Mouse (Mus musculus) c-Kit-positive CD71-positive TER-119-negative erythroid progenitor cells, embryonic 14.5 days (primary cell): Measurements from ENCODE around the gene 5730522E02Rik.
A peak's percentile ranks its signal among the peaks of the same experiment; 100 is the strongest.
"Not testable (repeated sequence)": the region's sequence is repeated elsewhere in the genome, so short reads cannot be mapped to it uniquely, and the experiment has no call there.

ENCODE experiments used
- DNase-seq: peaks from one replicate; pipeline ENCODE4 v3.0.0-alpha.2; 2013; ENCODE audit warnings: low read depth

The 5730522E02Rik gene

GRCm38 (mm10) chr11:26210582-26211180, at the start of gene 5730522E02Rik:
5730522E02Rik (minus strand) TSS chr11:26210763.
- DNase-seq, result no peak

DNA sequence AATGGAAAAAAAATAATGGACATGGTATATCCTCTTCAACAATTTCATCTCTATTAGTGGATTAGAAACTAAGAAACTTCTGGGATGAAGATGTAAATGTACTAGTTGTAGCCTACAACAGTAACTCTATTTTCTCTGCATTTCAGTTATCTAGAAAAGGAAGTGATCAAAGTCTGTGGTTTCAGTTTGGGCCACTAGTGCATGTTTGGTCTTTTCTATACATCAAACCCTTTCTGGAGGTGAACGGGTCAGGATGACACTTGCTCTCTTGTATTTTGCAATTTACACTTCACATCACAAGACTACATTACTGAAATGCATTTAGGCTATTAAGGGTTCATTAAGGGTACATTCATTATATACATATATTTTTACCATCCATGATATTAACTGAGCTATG, 26.0 kb upstream of the 5730522E02Rik start:
- no peak for DNase-seq

DNA sequence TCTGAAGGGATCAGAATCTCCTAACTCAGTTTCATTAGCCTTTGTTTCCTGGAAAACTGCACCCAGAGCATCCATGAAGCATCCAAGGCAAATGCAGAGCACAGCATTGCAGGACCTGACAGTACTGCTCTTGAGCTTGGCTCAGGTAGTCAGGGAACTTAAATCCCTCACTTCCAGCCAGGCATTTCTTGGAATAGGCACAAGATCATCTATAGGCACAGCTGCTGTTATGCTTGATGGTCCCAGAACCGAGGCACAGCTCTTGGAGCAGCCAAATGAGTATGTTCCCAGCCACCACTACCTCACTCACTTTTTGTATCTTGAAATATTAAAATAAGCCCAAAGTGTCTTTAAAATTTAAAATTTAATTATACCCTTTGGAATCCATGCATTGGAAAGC, 19.3 kb upstream of the 5730522E02Rik start:
- DNase-seq, result no peak

DNA sequence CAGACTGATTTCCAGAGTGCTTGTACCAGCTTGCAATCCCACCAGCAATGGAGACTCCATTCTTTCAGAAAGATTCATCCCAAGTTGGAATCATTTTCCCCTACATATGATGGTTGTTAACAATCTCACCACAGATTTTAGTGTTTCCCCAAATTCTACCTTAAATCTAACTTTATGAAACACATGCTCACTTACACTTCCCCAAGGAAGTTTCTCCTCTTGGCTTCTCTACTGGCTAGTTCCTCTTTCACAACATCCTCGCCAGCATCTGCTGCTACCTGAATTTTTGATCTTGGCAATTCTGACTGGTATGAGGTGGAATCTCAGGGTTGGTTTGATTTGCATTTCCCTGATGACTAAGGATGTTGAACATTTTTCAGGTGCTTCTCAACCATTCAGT, 3.1 kb upstream of the 5730522E02Rik start:
- not testable (repeated sequence) for DNase-seq

DNA sequence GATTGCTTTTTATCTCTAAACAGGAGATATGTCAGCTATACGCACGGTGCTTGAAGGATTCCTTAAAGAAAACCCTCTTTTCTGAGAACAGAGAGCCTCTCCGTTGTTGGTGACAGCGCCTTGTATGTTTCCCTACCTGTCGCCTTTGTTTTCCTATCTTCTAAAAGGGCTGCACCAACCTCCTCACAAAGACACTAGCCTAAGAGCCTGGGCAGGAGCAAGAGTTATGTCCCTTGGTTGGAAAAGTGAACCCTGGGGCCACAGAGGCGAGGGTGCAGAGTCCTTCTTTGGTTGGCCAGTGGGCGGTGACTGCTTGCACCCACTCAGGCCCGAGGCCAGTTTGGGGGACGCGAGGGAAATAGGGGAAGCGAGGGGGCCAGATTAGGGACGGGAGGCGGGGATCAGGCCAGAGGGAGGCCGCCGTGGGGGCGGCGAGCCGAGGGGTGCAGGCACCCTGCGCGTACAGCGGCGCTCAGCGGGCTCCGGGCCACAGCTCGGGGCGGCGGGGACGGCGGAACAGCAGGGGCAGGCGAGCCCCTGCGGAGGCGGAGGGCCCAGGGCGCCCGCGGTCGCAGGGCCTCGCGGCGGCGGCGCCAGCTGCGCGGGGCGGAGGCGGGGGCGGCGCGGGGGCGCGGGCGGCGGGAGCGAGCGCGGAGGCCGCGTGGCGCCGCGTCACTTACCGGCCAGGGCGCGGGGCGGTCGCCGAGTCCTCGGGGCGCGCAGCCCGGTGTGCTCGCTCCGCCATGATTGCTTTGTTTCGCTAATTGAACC, 567 bp downstream of the 5730522E02Rik start:
- peak; percentile 8 for DNase-seq

- DNase-seq, result no peak
These were observed 7.1 kb downstream of the 5730522E02Rik start for GRCm38 (mm10) chr11:26203466-26203865.

DNA sequence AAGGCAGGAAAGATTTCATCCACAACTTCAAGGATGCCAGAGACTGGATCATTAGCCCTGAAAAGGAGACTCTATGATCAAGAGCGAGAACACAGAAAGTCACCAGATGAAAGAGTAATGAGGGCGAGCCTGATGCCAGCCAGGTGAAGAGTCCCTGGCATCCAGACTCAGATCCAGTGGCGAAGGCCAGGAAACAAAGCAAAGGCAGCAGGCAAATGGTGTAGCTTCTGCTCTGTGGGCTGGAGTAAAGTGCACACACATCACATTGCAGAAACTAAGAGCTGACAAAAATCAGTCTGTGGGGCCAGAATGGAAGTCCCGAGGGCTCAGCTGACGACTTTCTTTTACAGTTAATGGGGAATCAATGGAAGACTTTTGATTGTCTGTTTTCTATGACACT, 7.7 kb downstream of the 5730522E02Rik start:
- no peak for DNase-seq

DNA sequence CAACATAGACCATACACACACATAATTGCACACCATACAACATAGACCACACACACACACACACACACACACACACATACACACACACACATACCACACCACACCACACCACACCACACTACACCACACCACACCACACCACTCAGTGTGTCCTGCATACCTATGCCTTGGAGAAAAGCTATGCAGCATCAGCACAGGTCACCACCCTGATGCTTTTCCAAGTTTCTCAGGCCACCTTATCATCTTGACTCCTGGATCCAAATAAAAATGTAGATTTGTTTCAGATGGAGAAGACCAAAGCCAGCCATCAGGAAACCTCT, 8.8 kb downstream of the 5730522E02Rik start:
- DNase-seq, result no peak

DNA sequence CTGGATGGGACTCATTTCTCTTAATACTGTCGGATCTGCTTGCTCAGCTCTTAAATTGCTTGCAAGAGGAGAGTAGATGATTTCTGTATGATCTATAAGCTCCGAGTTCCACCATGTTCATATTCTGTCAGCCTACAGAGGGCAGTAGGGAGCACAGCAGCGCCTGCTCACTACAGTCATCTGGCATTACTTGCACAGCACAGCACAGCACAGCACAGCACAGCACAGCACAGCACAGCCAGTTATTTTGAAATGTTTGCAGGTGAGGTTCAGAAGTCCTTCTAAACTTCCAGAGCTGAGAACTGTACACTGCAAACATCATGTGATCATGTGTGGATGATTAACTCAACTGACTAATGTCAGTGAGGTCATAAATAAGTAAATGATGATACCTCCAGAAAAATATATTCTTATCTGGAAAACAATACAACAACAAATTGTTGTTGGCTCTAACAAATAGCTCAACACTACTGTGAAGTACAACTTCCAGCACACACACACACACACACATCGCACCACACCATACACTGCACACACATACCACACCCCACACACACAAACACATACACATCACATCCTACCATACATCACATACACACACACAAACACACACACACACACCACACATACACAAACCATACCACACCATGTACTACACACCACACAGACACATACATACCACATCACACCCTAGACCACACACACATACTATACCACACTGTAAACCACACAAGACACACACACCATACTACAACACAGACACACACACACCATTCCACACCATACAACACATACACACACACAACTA, 9.4 kb downstream of the 5730522E02Rik start:
- DNase-seq, result peak; percentile 22

GRCm38 (mm10) chr11:26195468-26195867, 15.1 kb downstream of the 5730522E02Rik start:
- DNase-seq, result no peak

DNA sequence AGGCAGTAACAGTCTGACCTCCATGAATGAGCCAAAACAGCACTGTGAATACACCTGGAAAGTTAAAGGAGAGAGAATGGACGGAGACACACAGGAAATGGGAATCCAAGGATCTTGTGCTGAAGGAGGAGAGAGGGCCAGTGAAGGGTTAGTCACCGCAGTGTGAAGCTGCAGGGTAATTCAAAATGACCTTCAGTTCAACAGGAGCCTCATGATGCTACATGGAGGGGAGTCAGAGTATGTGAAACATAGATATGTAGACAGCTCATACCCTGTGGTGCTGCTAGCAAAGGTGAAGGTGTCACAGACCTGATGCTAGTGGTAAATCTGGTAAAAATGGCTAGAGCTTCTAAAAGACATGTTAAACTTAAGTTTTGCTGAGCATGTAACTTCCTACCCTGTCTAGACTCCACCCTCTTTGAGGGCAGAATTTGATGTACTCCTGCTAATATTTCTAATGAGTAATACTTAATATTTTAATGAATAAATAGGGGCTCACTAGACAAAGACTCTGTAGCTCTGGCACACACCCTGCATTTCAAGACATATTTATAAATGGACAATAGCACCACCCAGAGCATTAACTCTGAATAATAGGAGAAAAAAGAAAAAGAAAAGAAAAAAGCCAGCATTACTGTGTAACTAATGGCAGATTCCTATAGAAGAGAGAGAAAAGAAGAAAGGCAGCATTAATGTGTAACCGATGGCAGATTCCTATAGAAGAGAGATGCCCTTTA, 23.2 kb downstream of the 5730522E02Rik start:
- no peak for DNase-seq

- no peak for DNase-seq
These were observed 40.0 kb downstream of the 5730522E02Rik start for GRCm38 (mm10) chr11:26170572-26170971.

DNA sequence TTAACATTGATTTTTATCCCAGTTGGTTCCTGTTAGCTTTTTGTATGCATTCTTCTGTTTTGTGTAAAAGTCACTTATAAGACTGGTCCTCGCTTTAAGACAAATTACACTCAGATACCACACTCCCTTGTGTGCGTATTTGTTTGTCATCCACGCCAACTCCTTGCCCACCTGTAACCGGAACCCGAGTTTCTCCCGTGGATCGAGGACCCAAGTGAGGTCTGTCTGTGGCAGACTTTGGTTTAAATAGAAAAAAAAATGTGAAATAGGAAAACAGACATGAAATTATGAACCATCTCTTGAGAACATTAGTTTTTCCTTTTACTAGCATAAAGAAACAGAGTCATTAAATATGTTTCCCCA, 43.0 kb downstream of the 5730522E02Rik start:
- DNase-seq, result no peak

DNA sequence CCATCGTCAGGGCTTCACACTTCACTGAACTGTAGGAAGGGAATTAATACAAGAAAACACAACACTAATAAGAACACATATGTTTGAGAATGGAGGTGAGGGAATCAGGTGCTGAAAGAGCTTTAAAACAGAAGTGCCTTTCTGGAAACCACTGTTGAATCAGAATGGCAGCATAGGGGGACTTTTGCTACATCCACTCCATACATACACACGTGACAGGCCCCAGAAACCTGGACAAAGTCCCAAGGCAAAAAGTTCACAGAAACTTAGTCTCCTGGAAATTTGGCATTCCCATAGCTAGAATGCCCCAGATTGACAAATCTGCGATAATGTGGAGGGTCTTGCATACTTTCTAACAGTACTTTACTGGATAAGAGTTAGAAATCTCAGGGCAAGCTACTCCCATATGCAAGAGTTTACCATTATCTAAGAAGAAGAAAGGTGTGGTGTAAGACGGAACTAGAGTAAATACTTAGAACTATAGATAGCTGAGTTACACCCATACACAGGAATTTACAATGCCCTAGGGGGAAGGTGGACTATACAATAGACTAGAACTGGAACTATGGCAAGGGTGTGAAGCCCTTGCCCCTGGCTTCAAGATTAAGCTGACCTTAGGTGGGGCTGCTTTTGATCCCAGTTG, 43.5 kb downstream of the 5730522E02Rik start:
- no peak for DNase-seq

- DNase-seq, result no peak
These were observed 45.8 kb downstream of the 5730522E02Rik start for GRCm38 (mm10) chr11:26164651-26165259.

GRCm38 (mm10) chr11:26161354-26161753, 49.2 kb downstream of the 5730522E02Rik start:
- no peak for DNase-seq

DNA sequence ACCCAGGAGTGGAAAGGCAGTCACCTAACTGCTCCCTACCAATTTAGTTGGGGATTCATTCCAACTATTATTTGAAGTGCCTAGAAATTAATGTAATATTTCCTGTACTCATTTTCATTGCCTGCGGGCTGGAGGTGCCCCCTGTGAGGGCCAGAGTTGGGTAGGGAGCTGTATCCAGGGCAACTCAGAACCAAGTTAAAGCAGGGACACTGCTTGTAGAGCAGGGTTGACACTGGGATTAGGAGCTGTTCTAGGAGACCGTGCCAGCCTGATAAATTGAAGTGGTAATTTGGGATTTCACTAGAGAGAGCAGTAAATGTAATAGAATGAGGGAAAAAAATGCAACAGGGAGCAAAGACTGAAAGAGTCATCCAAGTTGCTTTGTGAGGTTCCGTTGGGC, 51.5 kb downstream of the 5730522E02Rik start:
- DNase-seq, result no peak

DNA sequence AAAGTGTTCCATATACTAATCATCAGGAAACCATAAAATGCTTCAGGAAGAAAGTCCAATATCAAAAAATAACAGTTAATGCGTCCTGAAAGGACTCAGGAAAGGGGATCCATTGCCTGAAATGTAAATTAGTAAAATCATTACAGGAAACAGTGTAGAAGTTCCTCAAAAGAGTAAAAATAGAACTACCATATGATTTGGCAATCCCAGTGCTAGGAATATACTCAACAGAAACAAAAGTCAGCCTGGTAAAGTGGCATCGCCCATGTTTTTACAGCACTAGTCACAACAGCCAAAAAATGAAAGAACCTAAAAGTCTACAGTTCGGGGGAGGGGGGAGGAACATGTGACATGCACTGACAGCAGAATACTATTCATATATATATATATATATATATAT, 70.5 kb downstream of the 5730522E02Rik start:
- DNase-seq, result no peak

- no peak for DNase-seq
These were observed 72.5 kb downstream of the 5730522E02Rik start for GRCm38 (mm10) chr11:26138013-26138412.

GRCm38 (mm10) chr11:26130911-26131310, 79.7 kb downstream of the 5730522E02Rik start:
- no peak for DNase-seq

GRCm38 (mm10) chr11:26129054-26129453, 81.5 kb downstream of the 5730522E02Rik start:
- no peak for DNase-seq
